Mouse (Mus musculus): ENCODE data around the gene Bag5.

GRCm38 (mm10) chr12:111756698-111757082, 43.6 kb upstream of the Bag5 start:
- TF ChIP-seq GATA1 (IDR thresholded peaks at IDR 0.05; ENCODE audit: low read depth, low read length) (no peak), CTCF (IDR thresholded peaks at IDR 0.05 in 2 of 3, conservative IDR thresholded peaks at IDR 0.05 in 1 of 3; ENCODE audit: control insufficient read depth in 1 of 3, insufficient read depth in 1 of 3, low read depth in 2 of 3, low read length in 3 of 3, poor library complexity in 1 of 3, severe bottlenecking in 1 of 3) (no peak), USF1 (IDR thresholded peaks at IDR 0.05; ENCODE audit: low read depth, low read length) (no peak), MXI1 (IDR thresholded peaks at IDR 0.05; ENCODE audit: low read depth, low read length) (0 out of 2 replicates have a peak, but pooled peaks have one; percentile 20), JUND (IDR thresholded peaks at IDR 0.05; ENCODE audit: low read depth, low read length) (no peak), ZC3H11A (IDR thresholded peaks at IDR 0.05; ENCODE audit: low read depth, low read length) (no peak), TBP (IDR thresholded peaks at IDR 0.05; ENCODE audit: low read depth, low read length) (no peak), RCOR1 (IDR thresholded peaks at IDR 0.05; ENCODE audit: low read depth, low read length) (no peak), EP300 (IDR thresholded peaks at IDR 0.05; ENCODE audit: low read depth in 1 of 2, low read length in 2 of 2) (no peak), MYC (IDR thresholded peaks at IDR 0.05; ENCODE audit: low read depth, low read length) (no peak), POLR2A (IDR thresholded peaks at IDR 0.05; ENCODE audit: control insufficient read depth in 1 of 2, insufficient read depth in 1 of 2, low read depth in 1 of 2, low read length in 2 of 2, poor library complexity in 1 of 2) (no peak)
